Mouse (Mus musculus): Measurements from ENCODE around the gene Asic4.

The Asic4 gene

GRCm38 (mm10) chr1:75469287-75469825, 19.1 kb downstream of the Asic4 start:
- CTCF ChIA-PET = interaction anchor here (0.8 to 4.3 kb wide), 12 partner anchors 8 to 126 kb away, joined by 3 to 89 read pairs (median 21); partner anchors contain the start of genes Chpf (in 1 of the 4), Slc4a3 (in 1 of the 4) and Tmem198 (in 1 of the 4)
- POLR2A ChIA-PET = interaction anchor here in 1 of 4 experiments (1.0 to 2.7 kb wide), 3 partner anchors 18 to 126 kb away, joined by 3 to 6 read pairs (median 3); no protein-coding TSS in a partner anchor

GRCm38 (mm10) chr1:75476441-75476840, 26.2 kb downstream of the Asic4 start:
- CTCF ChIA-PET = interaction anchor here (0.5 to 4.7 kb wide), 147 partner anchors 9 to 965 kb away, joined by 3 to 81 read pairs (median 4); partner anchors contain the start of genes Gmppa (in 4 of the 4), Dnpep (in 2 of the 4), Inha (in 2 of the 4) and Abcb6 (in 1 of the 4)
- POLR2A ChIA-PET = interaction anchor here (0.6 to 5.5 kb wide), 21 partner anchors 9 to 159 kb away, joined by 3 to 28 read pairs (median 4); partner anchors contain the start of gene Dnpep (in 1 of the 4)

GRCm38 (mm10) chr1:75477264-75477965, 27.2 kb downstream of the Asic4 start:
- POLR2A ChIA-PET = interaction anchor here (0.5 to 5.5 kb wide), 21 partner anchors 9 to 160 kb away, joined by 3 to 28 read pairs (median 4); partner anchors contain the start of gene Dnpep (in 1 of the 4)

GRCm38 (mm10) chr1:75477966-75478290, 27.7 kb downstream of the Asic4 start:
- POLR2A ChIA-PET = interaction anchor here (0.5 to 5.5 kb wide), 15 partner anchors 9 to 309 kb away, joined by 3 to 28 read pairs (median 5); partner anchors contain the start of genes Dnpep (in 1 of the 4), Stk11ip (in 1 of the 4) and Zfand2b (in 1 of the 4)
- CTCF ChIA-PET = interaction anchor here (0.6 to 4.7 kb wide), 83 partner anchors 9 to 647 kb away, joined by 3 to 81 read pairs (median 7); partner anchors contain the start of genes Gmppa (in 2 of the 4), Inha (in 2 of the 4), Asic4 (in 1 of the 4) and Dnpep (in 1 of the 4)

More at GRCm38 (mm10) chr1:75477264-75477965, 27.2 kb downstream of the Asic4 start:
- CTCF ChIA-PET = interaction anchor here (0.5 to 4.7 kb wide), 160 partner anchors 8 to 966 kb away, joined by 3 to 81 read pairs (median 4); partner anchors contain the start of genes Gmppa (in 4 of the 4), Dnpep (in 2 of the 4), Inha (in 2 of the 4) and Abcb6 (in 1 of the 4)

- ChIA-PET POLR2A (interaction anchor here in 3 of 4 experiments (0.6 to 5.5 kb wide), 37 partner anchors 9 to 972 kb away, joined by 3 to 35 read pairs (median 5); partner anchors contain the start of genes Gmppa (in 2 of the 3), Dnpep (in 1 of the 3), Inha (in 1 of the 3) and Obsl1 (in 1 of the 3)), CTCF (interaction anchor here (0.7 to 4.7 kb wide), 42 partner anchors 9 to 353 kb away, joined by 3 to 81 read pairs (median 6); partner anchors contain the start of genes Asic4 (in 1 of the 4), Dnpep (in 1 of the 4), Gmppa (in 1 of the 4) and Inha (in 1 of the 4))
These were observed 28.3 kb downstream of the Asic4 start for GRCm38 (mm10) chr1:75478497-75478896.

- POLR2A ChIA-PET = interaction anchor here in 3 of 4 experiments (0.5 to 5.5 kb wide), 55 partner anchors 9 to 1366 kb away, joined by 3 to 35 read pairs (median 4); partner anchors contain the start of genes Gmppa (in 3 of the 3), Inha (in 3 of the 3), Obsl1 (in 3 of the 3) and Dnpep (in 1 of the 3)
These were observed 28.8 kb downstream of the Asic4 start, which contains the start of the genes Chpf and Tmem198 for GRCm38 (mm10) chr1:75478916-75479634. Gene Chpf (minus strand): TSS chr1:75479307. Gene Tmem198 (plus strand): TSS chr1:75479532.

GRCm38 (mm10) chr1:75479635-75479989, 29.4 kb downstream of the Asic4 start:
- ChIA-PET POLR2A (interaction anchor here in 3 of 4 experiments (0.5 to 5.5 kb wide), 51 partner anchors 8 to 1367 kb away, joined by 3 to 35 read pairs (median 4); partner anchors contain the start of genes Gmppa (in 3 of the 3), Inha (in 3 of the 3), Obsl1 (in 3 of the 3) and Dnpep (in 1 of the 3)), CTCF (interaction anchor here (0.5 to 4.7 kb wide), 30 partner anchors 8 to 162 kb away, joined by 3 to 81 read pairs (median 5); partner anchors contain the start of genes Asic4 (in 1 of the 4), Dnpep (in 1 of the 4) and Gmppa (in 1 of the 4))

More at GRCm38 (mm10) chr1:75478916-75479634, 28.8 kb downstream of the Asic4 start, which contains the start of the genes Chpf and Tmem198:
- CTCF ChIA-PET = interaction anchor here (0.5 to 4.7 kb wide), 39 partner anchors 8 to 353 kb away, joined by 3 to 81 read pairs (median 4); partner anchors contain the start of genes Asic4 (in 1 of the 4), Dnpep (in 1 of the 4) and Gmppa (in 1 of the 4)

- ChIA-PET CTCF (interaction anchor here (0.8 to 4.7 kb wide), 19 partner anchors 7 to 162 kb away, joined by 3 to 81 read pairs (median 5); partner anchors contain the start of genes Asic4 (in 1 of the 4), Dnpep (in 1 of the 4) and Gmppa (in 1 of the 4)), POLR2A (interaction anchor here in 3 of 4 experiments (0.9 to 5.5 kb wide), 30 partner anchors 8 to 252 kb away, joined by 3 to 35 read pairs (median 5); partner anchors contain the start of genes Inha (in 3 of the 3), Gmppa (in 2 of the 3), Obsl1 (in 2 of the 3) and Dnpep (in 1 of the 3))
These were observed 29.8 kb downstream of the Asic4 start for GRCm38 (mm10) chr1:75480036-75480435.

- POLR2A ChIA-PET = interaction anchor here in 2 of 4 experiments (0.9 to 1.6 kb wide), 5 partner anchors 25 to 82 kb away, joined by 3 to 6 read pairs (median 3); partner anchors contain the start of gene Obsl1 (in 1 of the 2)
- CTCF ChIA-PET = interaction anchor here in 1 of 4 experiments (2.4 kb wide), 1 partner anchor 79 kb away, joined by 17 read pairs; no protein-coding TSS in a partner anchor
These were observed 30.5 kb downstream of the Asic4 start for GRCm38 (mm10) chr1:75480735-75481134.

- CTCF ChIA-PET = interaction anchor here (0.6 to 3.1 kb wide), 17 partner anchors 8 to 593 kb away, joined by 3 to 39 read pairs (median 7); partner anchors contain the start of genes Chpf (in 2 of the 4), Tmem198 (in 2 of the 4) and Gmppa (in 1 of the 4)
- POLR2A ChIA-PET = interaction anchor here in 3 of 4 experiments (0.6 to 3.1 kb wide), 24 partner anchors 9 to 267 kb away, joined by 3 to 24 read pairs (median 4); partner anchors contain the start of genes Dnpep (in 1 of the 3), Gmppa (in 1 of the 3), Inha (in 1 of the 3) and Obsl1 (in 1 of the 3)
These were observed 36.3 kb downstream of the Asic4 start for GRCm38 (mm10) chr1:75486561-75486960.

GRCm38 (mm10) chr1:75487040-75487404, 36.8 kb downstream of the Asic4 start:
- ChIA-PET POLR2A (interaction anchor here (0.5 to 3.1 kb wide), 54 partner anchors 8 to 635 kb away, joined by 3 to 35 read pairs (median 4); partner anchors contain the start of genes Chpf (in 3 of the 4), Stk11ip (in 3 of the 4), Tmem198 (in 3 of the 4) and Inha (in 2 of the 4)), CTCF (interaction anchor here (0.6 to 3.1 kb wide), 30 partner anchors 8 to 679 kb away, joined by 3 to 39 read pairs (median 6); partner anchors contain the start of genes Chpf (in 4 of the 4), Tmem198 (in 4 of the 4), Gmppa (in 2 of the 4) and Dnpep (in 1 of the 4))

GRCm38 (mm10) chr1:75487405-75488161, 37.3 kb downstream of the Asic4 start:
- CTCF ChIA-PET = interaction anchor here (0.6 to 3.1 kb wide), 31 partner anchors 8 to 680 kb away, joined by 3 to 39 read pairs (median 6); partner anchors contain the start of genes Chpf (in 4 of the 4), Tmem198 (in 4 of the 4), Gmppa (in 2 of the 4) and Dnpep (in 1 of the 4)

GRCm38 (mm10) chr1:75490785-75491551, 40.7 kb downstream of the Asic4 start:
- ChIA-PET CTCF (interaction anchor here (0.6 to 3.4 kb wide), 10 partner anchors 8 to 148 kb away, joined by 3 to 17 read pairs (median 4); no protein-coding TSS in a partner anchor), POLR2A (interaction anchor here (0.5 to 3.0 kb wide), 10 partner anchors 11 to 1906 kb away, joined by 3 to 17 read pairs (median 4); partner anchors contain the start of genes Chpf (in 1 of the 4), Gmppa (in 1 of the 4), Inha (in 1 of the 4) and Obsl1 (in 1 of the 4))

More at GRCm38 (mm10) chr1:75487405-75488161, 37.3 kb downstream of the Asic4 start:
- POLR2A ChIA-PET = interaction anchor here (0.5 to 3.1 kb wide), 55 partner anchors 8 to 636 kb away, joined by 3 to 35 read pairs (median 4); partner anchors contain the start of genes Chpf (in 3 of the 4), Stk11ip (in 3 of the 4), Tmem198 (in 3 of the 4) and Inha (in 2 of the 4)

Data from embryonic stem cell, embryonic (primary cell).